Mouse (Mus musculus): ENCODE measurements at regions not wholly inside any gene's neighbourhood (a gene's known extent, or its start where the extent isn't known, plus 50 kb on each side); places are given as distances from the start of the nearest gene placed in this dataset.

GRCm38 (mm10) chr10:43706001-43706988 is 128.2 kb downstream of the Cd24a start:
- no peaks in the 10 kb centered on the region for H3K36me3 ChIP-seq (ENCODE audit: control insufficient read depth, insufficient read depth, low read length)
- H3K27ac ChIP-seq (replicated peaks; ENCODE audit: insufficient read depth, low read depth, low read length), result no peak overlapping the region
- no peaks in the 10 kb centered on the region for H3K27me3 ChIP-seq (ENCODE audit: control insufficient read depth, insufficient read depth, low read length)
- no peak for DNase-seq (ENCODE audit: extremely low read depth, low read depth, low spot score)
- H3K4me1 ChIP-seq (ENCODE audit: control insufficient read depth, insufficient read depth, low read length), result peaks cover 18% of the 10 kb centered on the region
- H3K9ac ChIP-seq (ENCODE audit: low read depth, low read length), result no peak overlapping the region
- H3K79me2 ChIP-seq (ENCODE audit: control insufficient read depth, insufficient read depth, low read length), result no peaks in the 10 kb centered on the region
- WGBS, result 61% methylated on average over 17 of the region's 17 CpGs
- TF ChIP-seq CTCF (IDR thresholded peaks at IDR 0.05; ENCODE audit: low read depth, low read length) (no peak), POLR2A (IDR thresholded peaks at IDR 0.05; ENCODE audit: extremely low read depth, insufficient read depth, low read length) (no peak)
- no peak overlapping the region for H3K4me3 ChIP-seq (ENCODE audit: insufficient read depth, low read depth, low read length)

GRCm38 (mm10) chr10:43707011-43707410 is 128.9 kb downstream of the Cd24a start:
- no peaks in the 10 kb centered on the region for H3K36me3 ChIP-seq (ENCODE audit: control insufficient read depth, insufficient read depth, low read length)
- no peak overlapping the region for H3K27ac ChIP-seq (replicated peaks; ENCODE audit: insufficient read depth, low read depth, low read length)
- no peak for TF ChIP-seq POLR2A (IDR thresholded peaks at IDR 0.05; ENCODE audit: extremely low read depth, insufficient read depth, low read length)
- TF ChIP-seq CTCF (IDR thresholded peaks at IDR 0.05; ENCODE audit: low read depth, low read length), result no peak
- WGBS, result 94% methylated on average over 5 of the region's 5 CpGs
- H3K4me3 ChIP-seq (ENCODE audit: insufficient read depth, low read depth, low read length), result no peak overlapping the region
- no peak overlapping the region for H3K9ac ChIP-seq (ENCODE audit: low read depth, low read length)
- no peaks in the 10 kb centered on the region for H3K27me3 ChIP-seq (ENCODE audit: control insufficient read depth, insufficient read depth, low read length)
- no peak for DNase-seq (ENCODE audit: extremely low read depth, low read depth, low spot score)
- H3K79me2 ChIP-seq (ENCODE audit: control insufficient read depth, insufficient read depth, low read length), result no peaks in the 10 kb centered on the region
- H3K4me1 ChIP-seq (ENCODE audit: control insufficient read depth, insufficient read depth, low read length), result peaks cover 18% of the 10 kb centered on the region

- no peak overlapping the region for H3K4me3 ChIP-seq (ENCODE audit: insufficient read depth, low read depth, low read length)
- TF ChIP-seq CTCF (IDR thresholded peaks at IDR 0.05; ENCODE audit: low read depth, low read length) (no peak), POLR2A (IDR thresholded peaks at IDR 0.05; ENCODE audit: extremely low read depth, insufficient read depth, low read length) (no peak)
- H3K27ac ChIP-seq (replicated peaks; ENCODE audit: insufficient read depth, low read depth, low read length), result peak overlapping the region; percentile 10; the same call in 1 of the 2 replicates
- 27% methylated on average over 15 of the region's 15 CpGs for WGBS
- no peaks in the 10 kb centered on the region for H3K36me3 ChIP-seq (ENCODE audit: control insufficient read depth, insufficient read depth, low read length)
- H3K79me2 ChIP-seq (ENCODE audit: control insufficient read depth, insufficient read depth, low read length), result no peaks in the 10 kb centered on the region
- DNase-seq (ENCODE audit: extremely low read depth, low read depth, low spot score), result peak; percentile 71
- H3K4me1 ChIP-seq (ENCODE audit: control insufficient read depth, insufficient read depth, low read length), result peaks cover 18% of the 10 kb centered on the region
- H3K9ac ChIP-seq (ENCODE audit: low read depth, low read length), result 0 out of 2 replicates have a peak overlapping the region, but pooled peaks have one; percentile 32
- no peaks in the 10 kb centered on the region for H3K27me3 ChIP-seq (ENCODE audit: control insufficient read depth, insufficient read depth, low read length)
Measured at GRCm38 (mm10) chr10:43707821-43708373, 129.8 kb downstream of the Cd24a start.

GRCm38 (mm10) chr10:43709278-43710033 is 131.4 kb downstream of the Cd24a start:
- peak; percentile 76 for DNase-seq (ENCODE audit: extremely low read depth, low read depth, low spot score)
- TF ChIP-seq CTCF (IDR thresholded peaks at IDR 0.05; ENCODE audit: low read depth, low read length), result no peak
- TF ChIP-seq POLR2A (IDR thresholded peaks at IDR 0.05; ENCODE audit: extremely low read depth, insufficient read depth, low read length), result no peak
- 78% methylated on average over 6 of the region's 6 CpGs for WGBS

GRCm38 (mm10) chr10:43710186-43710885 is 132.3 kb downstream of the Cd24a start:
- TF ChIP-seq CTCF (IDR thresholded peaks at IDR 0.05; ENCODE audit: low read depth, low read length), result no peak
- no peak for DNase-seq (ENCODE audit: extremely low read depth, low read depth, low spot score)
- Histone ChIP-seq H3K4me1 (ENCODE audit: control insufficient read depth, insufficient read depth, low read length) (peaks cover 18% of the 10 kb centered on the region), H3K27ac (replicated peaks; ENCODE audit: insufficient read depth, low read depth, low read length) (no peak overlapping the region), H3K79me2 (ENCODE audit: control insufficient read depth, insufficient read depth, low read length) (no peaks in the 10 kb centered on the region), H3K27me3 (ENCODE audit: control insufficient read depth, insufficient read depth, low read length) (no peaks in the 10 kb centered on the region), H3K36me3 (ENCODE audit: control insufficient read depth, insufficient read depth, low read length) (no peaks in the 10 kb centered on the region), H3K9ac (ENCODE audit: low read depth, low read length) (no peak overlapping the region), H3K4me3 (ENCODE audit: insufficient read depth, low read depth, low read length) (no peak overlapping the region)
- WGBS, result 77% methylated on average over 8 of the region's 8 CpGs

More at GRCm38 (mm10) chr10:43709278-43710033, 131.4 kb downstream of the Cd24a start:
- no peak overlapping the region for H3K27ac ChIP-seq (replicated peaks; ENCODE audit: insufficient read depth, low read depth, low read length)
- H3K27me3 ChIP-seq (ENCODE audit: control insufficient read depth, insufficient read depth, low read length), result no peaks in the 10 kb centered on the region
- H3K4me3 ChIP-seq (ENCODE audit: insufficient read depth, low read depth, low read length), result no peak overlapping the region
- H3K79me2 ChIP-seq (ENCODE audit: control insufficient read depth, insufficient read depth, low read length), result no peaks in the 10 kb centered on the region
- H3K9ac ChIP-seq (ENCODE audit: low read depth, low read length), result no peak overlapping the region; the same call in 1 of the 2 replicates
- H3K4me1 ChIP-seq (ENCODE audit: control insufficient read depth, insufficient read depth, low read length), result peaks cover 18% of the 10 kb centered on the region
- no peaks in the 10 kb centered on the region for H3K36me3 ChIP-seq (ENCODE audit: control insufficient read depth, insufficient read depth, low read length)
